Mouse (Mus musculus) midbrain, embryonic 13.5 days (tissue): Measurements from ENCODE around the gene Cd200r3. TPM values are rescaled to one million over a fixed set of nuclear protein-coding genes. Genes with fewer than 3 reads are reported as not detected.

Experiments used
- ATAC-seq: fragments of 200-750 bp; cut with Nextera tagmentation; 2 replicates; pipeline ENCODE4 v1.8.0; 2017; ENCODE audit warnings: mild to moderate bottlenecking, moderate TSS enrichment, moderate library complexity
- H3K27ac ChIP-seq: fragments of 300-500 bp; sonication (generic); 2 replicates; pipeline ENCODE4 v1.5.1; 2015; ENCODE audit warnings: inconsistent platforms, mild to moderate bottlenecking, moderate library complexity
- H3K27me3 ChIP-seq: fragments of 300-500 bp; sonication (generic); 2 replicates; pipeline ENCODE4 v1.6.1; 2015; ENCODE audit warnings: mild to moderate bottlenecking, inconsistent platforms
- H3K36me3 ChIP-seq: fragments of 300-500 bp; sonication (generic); 2 replicates; pipeline ENCODE4 v1.6.1; 2015; ENCODE audit warnings: mild to moderate bottlenecking, inconsistent platforms
- H3K4me1 ChIP-seq: fragments of 300-500 bp; sonication (generic); replicated peaks from 2 replicates; pipeline ENCODE4 v1.6.1; 2015; ENCODE audit warnings: inconsistent platforms
- H3K4me2 ChIP-seq: fragments of 300-500 bp; sonication (generic); replicated peaks from 2 replicates; pipeline ENCODE4 v1.6.1; 2015; ENCODE audit warnings: moderate library complexity, mild to moderate bottlenecking, inconsistent platforms
- H3K4me3 ChIP-seq: fragments of 300-500 bp; sonication (generic); replicated peaks from 2 replicates; pipeline ENCODE4 v1.5.1; 2015; ENCODE audit warnings: mild to moderate bottlenecking, inconsistent platforms
- H3K9ac ChIP-seq: fragments of 300-500 bp; sonication (generic); replicated peaks from 2 replicates; pipeline ENCODE4 v1.6.1; 2015; ENCODE audit warnings: mild to moderate bottlenecking, inconsistent platforms
- H3K9me3 ChIP-seq: fragments of 300-500 bp; sonication (generic); 2 replicates; pipeline ENCODE4 v1.6.1; 2016; ENCODE audit warnings: mild to moderate bottlenecking, inconsistent platforms
- WGBS: fragments of 180-500 bp; shearing (Covaris S2); methylation state at CpG from one replicate; pipeline ENCODE4 v1.1.7; 2015; 5-methylcytosine and 5-hydroxymethylcytosine counted together
- polyA plus RNA-seq: library from polyadenylated mRNA; unstranded; fragments of >200 nt; fragmentation: Nextera tagmentation; extraction: Ambion mirVana; gene quantifications from 2 replicates; pipeline ENCODE4 v1.2.1, GENCODE M21; 2015

Gene Cd200r3
- polyA plus RNA-seq, 1 experiment from 2014 or later, result not detected

GRCm38 (mm10) chr16:44976081-44976480 lies 32.6 kb downstream of the Cd200r3 start:
- Histone ChIP-seq H3K9me3 (no peaks in the 10 kb centered on the region), H3K9ac (no peak overlapping the region), H3K36me3 (no peaks in the 10 kb centered on the region), H3K27ac (no peak overlapping the region), H3K27me3 (no peaks in the 10 kb centered on the region), H3K4me2 (no peak overlapping the region), H3K4me3 (no peak overlapping the region), H3K4me1 (no peaks in the 10 kb centered on the region)
- no peak for ATAC-seq

- Histone ChIP-seq H3K27ac (no peak overlapping the region), H3K4me3 (no peak overlapping the region), H3K4me1 (no peaks in the 10 kb centered on the region), H3K9ac (no peak overlapping the region), H3K36me3 (no peaks in the 10 kb centered on the region), H3K4me2 (no peak overlapping the region), H3K27me3 (no peaks in the 10 kb centered on the region), H3K9me3 (no peaks in the 10 kb centered on the region)
- WGBS, result 68% methylated on average over 6 of the region's 6 CpGs
- no peak for ATAC-seq
Observed at GRCm38 (mm10) chr16:44976892-44977633, 33.6 kb downstream of the Cd200r3 start.

- Histone ChIP-seq H3K9me3 (no peaks in the 10 kb centered on the region), H3K27ac (no peak overlapping the region), H3K9ac (no peak overlapping the region), H3K4me3 (no peak overlapping the region), H3K36me3 (no peaks in the 10 kb centered on the region), H3K27me3 (no peaks in the 10 kb centered on the region), H3K4me2 (no peak overlapping the region), H3K4me1 (no peaks in the 10 kb centered on the region)
- WGBS, result 81% methylated on average over 2 of the region's 2 CpGs
- no peak for ATAC-seq
Observed at GRCm38 (mm10) chr16:44978193-44978592, 34.7 kb downstream of the Cd200r3 start.

- Histone ChIP-seq H3K4me2 (no peak overlapping the region), H3K4me1 (no peaks in the 10 kb centered on the region), H3K27ac (no peak overlapping the region), H3K9me3 (no peaks in the 10 kb centered on the region), H3K4me3 (no peak overlapping the region), H3K27me3 (no peaks in the 10 kb centered on the region), H3K36me3 (no peaks in the 10 kb centered on the region), H3K9ac (no peak overlapping the region)
- 76% methylated on average over 3 of the region's 3 CpGs for WGBS
- no peak for ATAC-seq
Observed at GRCm38 (mm10) chr16:44979355-44979896, 35.9 kb downstream of the Cd200r3 start.

- H3K4me3 ChIP-seq, result no peak overlapping the region
- H3K36me3 ChIP-seq, result no peaks in the 10 kb centered on the region
- H3K9me3 ChIP-seq, result no peaks in the 10 kb centered on the region
- no peak overlapping the region for H3K9ac ChIP-seq
- no peak overlapping the region for H3K4me2 ChIP-seq
- 88% methylated on average over 2 of the region's 2 CpGs for WGBS
- H3K27me3 ChIP-seq, result no peaks in the 10 kb centered on the region
- ATAC-seq, result no peak
- no peak overlapping the region for H3K27ac ChIP-seq
- H3K4me1 ChIP-seq, result no peaks in the 10 kb centered on the region
Observed at GRCm38 (mm10) chr16:44982972-44983371, 39.5 kb downstream of the Cd200r3 start.

GRCm38 (mm10) chr16:44983379-44984060 lies 40.0 kb downstream of the Cd200r3 start:
- Histone ChIP-seq H3K9me3 (no peaks in the 10 kb centered on the region), H3K4me1 (no peaks in the 10 kb centered on the region), H3K9ac (no peak overlapping the region), H3K4me2 (no peak overlapping the region), H3K4me3 (no peak overlapping the region), H3K27me3 (no peaks in the 10 kb centered on the region), H3K27ac (no peak overlapping the region), H3K36me3 (no peaks in the 10 kb centered on the region)
- WGBS, result 76% methylated on average over 3 of the region's 3 CpGs
- no peak for ATAC-seq

- no peak overlapping the region for H3K4me2 ChIP-seq
- no peaks in the 10 kb centered on the region for H3K36me3 ChIP-seq
- no peaks in the 10 kb centered on the region for H3K4me1 ChIP-seq
- H3K27me3 ChIP-seq, result no peaks in the 10 kb centered on the region
- H3K27ac ChIP-seq, result no peak overlapping the region
- ATAC-seq, result no peak
- no peak overlapping the region for H3K4me3 ChIP-seq
- no peak overlapping the region for H3K9ac ChIP-seq
- no peaks in the 10 kb centered on the region for H3K9me3 ChIP-seq
Observed at GRCm38 (mm10) chr16:44984111-44984510, 40.6 kb downstream of the Cd200r3 start.

GRCm38 (mm10) chr16:44984925-44985324 lies 41.4 kb downstream of the Cd200r3 start:
- no peaks in the 10 kb centered on the region for H3K27me3 ChIP-seq
- no peak for ATAC-seq
- no peak overlapping the region for H3K4me3 ChIP-seq
- H3K36me3 ChIP-seq, result no peaks in the 10 kb centered on the region
- no peaks in the 10 kb centered on the region for H3K4me1 ChIP-seq
- H3K9me3 ChIP-seq, result no peaks in the 10 kb centered on the region
- no peak overlapping the region for H3K9ac ChIP-seq
- 71% methylated on average over 3 of the region's 3 CpGs for WGBS
- no peak overlapping the region for H3K4me2 ChIP-seq
- no peak overlapping the region for H3K27ac ChIP-seq

GRCm38 (mm10) chr16:44986029-44986428 lies 42.6 kb downstream of the Cd200r3 start:
- H3K36me3 ChIP-seq, result no peaks in the 10 kb centered on the region
- no peak overlapping the region for H3K9ac ChIP-seq
- H3K27me3 ChIP-seq, result no peaks in the 10 kb centered on the region
- H3K4me3 ChIP-seq, result no peak overlapping the region
- H3K4me2 ChIP-seq, result no peak overlapping the region
- H3K9me3 ChIP-seq, result no peaks in the 10 kb centered on the region
- no peak for ATAC-seq
- 70% methylated on average over 2 of the region's 2 CpGs for WGBS
- H3K27ac ChIP-seq, result no peak overlapping the region
- no peaks in the 10 kb centered on the region for H3K4me1 ChIP-seq

- no peak overlapping the region for H3K4me2 ChIP-seq
- no peaks in the 10 kb centered on the region for H3K36me3 ChIP-seq
- WGBS, result 94% methylated on average over 4 of the region's 4 CpGs
- H3K9ac ChIP-seq, result no peak overlapping the region
- H3K27ac ChIP-seq, result no peak overlapping the region
- no peak for ATAC-seq
- H3K9me3 ChIP-seq, result no peaks in the 10 kb centered on the region
- no peaks in the 10 kb centered on the region for H3K27me3 ChIP-seq
- H3K4me1 ChIP-seq, result no peaks in the 10 kb centered on the region
- H3K4me3 ChIP-seq, result no peak overlapping the region
Observed at GRCm38 (mm10) chr16:44988667-44989357, 45.3 kb downstream of the Cd200r3 start.

- Histone ChIP-seq H3K27ac (no peak overlapping the region), H3K4me2 (no peak overlapping the region), H3K9me3 (no peaks in the 10 kb centered on the region), H3K27me3 (no peaks in the 10 kb centered on the region), H3K36me3 (no peaks in the 10 kb centered on the region), H3K9ac (no peak overlapping the region), H3K4me3 (no peak overlapping the region), H3K4me1 (no peaks in the 10 kb centered on the region)
- WGBS, result 87% methylated on average over 4 of the region's 4 CpGs
- no peak for ATAC-seq
Observed at GRCm38 (mm10) chr16:44993319-44994019, 50.0 kb downstream of the Cd200r3 start.
